Mouse (Mus musculus) c-Kit-negative CD71-positive TER-119-positive erythroid progenitor cells, embryonic 14.5 days (primary cell): ENCODE results near the gene Hlcs.

ENCODE experiments used
- DNase-seq: peaks from one replicate; pipeline ENCODE4 v3.0.0-alpha.2; 2013; ENCODE audit warnings: low read depth, low spot score

Gene Hlcs

DNA sequence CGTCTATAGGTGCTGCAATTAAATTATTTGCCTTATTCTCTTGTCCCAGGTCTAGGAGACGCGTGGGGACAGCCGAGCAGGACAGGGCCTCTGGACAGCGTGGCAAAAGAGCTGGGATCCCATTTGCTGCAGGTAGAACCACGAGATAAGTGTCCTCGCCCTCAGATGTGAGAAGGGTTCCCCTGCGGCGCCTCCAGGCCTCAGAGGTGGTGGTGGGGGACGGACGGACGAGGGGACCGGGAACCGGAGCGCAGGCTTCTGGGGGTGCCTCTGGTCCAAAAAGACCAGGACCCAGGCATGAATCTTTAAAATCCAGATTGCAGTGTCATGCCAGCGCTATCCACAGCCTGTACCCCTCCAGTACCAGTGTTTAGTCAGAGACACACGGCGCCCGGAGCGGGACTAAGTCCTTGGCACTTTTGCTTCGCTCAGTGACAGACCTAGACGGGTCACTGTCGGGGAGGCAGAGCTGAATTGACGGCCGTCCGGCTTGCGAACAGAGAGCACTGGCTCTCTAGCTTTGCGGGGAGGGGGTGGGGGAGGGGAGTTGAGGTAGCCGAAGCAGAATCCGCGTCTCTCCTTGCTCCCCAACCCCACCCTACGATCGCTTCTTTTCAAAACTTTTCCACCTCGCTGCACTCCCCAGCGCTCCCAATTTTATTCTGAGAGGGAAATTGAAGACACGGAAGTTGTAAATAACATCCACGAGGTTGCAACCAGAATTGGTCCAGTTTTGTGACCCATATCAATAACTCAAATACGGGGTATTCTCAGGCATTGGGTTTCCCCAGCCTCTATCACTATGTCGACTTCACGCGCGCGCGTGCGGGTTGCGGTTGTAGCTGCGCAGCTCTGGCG is 218.9 kb downstream of the Hlcs start:
- DNase-seq: no peak

DNA sequence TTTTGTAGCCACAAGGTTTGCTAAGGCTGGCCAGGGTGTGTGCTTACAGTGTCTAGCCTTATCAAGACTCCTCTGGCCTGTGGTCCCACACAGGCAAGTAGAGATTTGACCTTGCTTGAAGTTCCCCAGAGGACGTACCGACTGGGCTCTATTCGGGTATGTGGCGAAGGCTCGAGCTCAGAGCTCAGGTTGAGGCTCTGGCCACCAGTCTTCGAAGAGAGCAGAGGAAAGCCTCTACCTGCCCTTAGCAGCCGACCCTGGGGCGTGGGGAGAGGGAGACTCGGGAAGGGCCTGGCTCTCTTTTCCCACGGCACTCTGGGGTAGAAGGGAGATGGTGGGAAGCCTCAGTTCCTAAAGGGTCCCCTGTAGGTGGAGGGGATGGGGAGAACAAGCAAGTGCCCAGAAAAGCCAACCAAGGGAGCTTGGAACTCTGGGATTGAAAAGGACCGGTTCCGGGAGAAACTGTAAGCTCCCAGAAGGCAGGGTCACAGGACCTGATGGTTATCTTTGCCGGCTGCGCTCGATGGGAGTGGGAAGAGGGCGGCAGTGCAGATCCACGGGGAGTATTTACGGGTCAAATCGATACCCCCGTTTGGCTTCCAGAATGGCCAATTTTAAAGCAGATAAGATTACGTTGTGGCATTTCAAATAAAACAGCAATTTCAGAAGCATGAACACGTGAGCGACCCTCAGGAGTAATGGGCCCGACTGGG is 220.1 kb downstream of the Hlcs start:
- DNase-seq: no peak

DNA sequence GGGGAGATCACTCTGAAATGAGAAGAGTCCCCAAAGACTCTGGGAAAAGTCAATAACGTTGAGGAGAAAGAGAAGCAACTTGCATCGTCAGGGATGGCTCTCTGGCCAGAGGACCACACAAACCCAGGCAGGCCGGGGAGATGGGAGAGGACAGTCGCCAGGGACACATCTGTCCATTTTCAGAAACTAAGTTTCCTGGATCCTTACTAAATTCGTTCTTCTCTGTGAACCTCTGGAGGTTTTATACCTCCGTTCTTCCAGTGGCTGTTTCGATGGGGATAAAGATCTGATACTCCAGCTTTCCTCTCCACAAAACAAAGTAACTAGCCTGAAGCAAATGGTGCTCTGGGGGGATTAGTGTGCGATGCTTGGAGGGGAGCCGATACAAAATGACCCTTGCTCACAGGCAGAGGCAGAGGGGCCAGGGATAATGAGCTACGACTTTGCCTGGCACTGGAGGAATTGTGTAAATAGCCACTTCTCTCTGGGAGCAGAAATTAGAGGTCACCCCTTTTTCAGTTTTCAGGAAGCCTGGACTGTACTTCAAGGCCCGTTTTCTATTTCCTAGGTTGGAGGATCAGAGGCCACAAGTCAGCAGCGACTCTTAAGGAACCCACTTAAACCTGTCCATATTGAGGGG is 220.7 kb downstream of the Hlcs start:
- no peak for DNase-seq

DNA sequence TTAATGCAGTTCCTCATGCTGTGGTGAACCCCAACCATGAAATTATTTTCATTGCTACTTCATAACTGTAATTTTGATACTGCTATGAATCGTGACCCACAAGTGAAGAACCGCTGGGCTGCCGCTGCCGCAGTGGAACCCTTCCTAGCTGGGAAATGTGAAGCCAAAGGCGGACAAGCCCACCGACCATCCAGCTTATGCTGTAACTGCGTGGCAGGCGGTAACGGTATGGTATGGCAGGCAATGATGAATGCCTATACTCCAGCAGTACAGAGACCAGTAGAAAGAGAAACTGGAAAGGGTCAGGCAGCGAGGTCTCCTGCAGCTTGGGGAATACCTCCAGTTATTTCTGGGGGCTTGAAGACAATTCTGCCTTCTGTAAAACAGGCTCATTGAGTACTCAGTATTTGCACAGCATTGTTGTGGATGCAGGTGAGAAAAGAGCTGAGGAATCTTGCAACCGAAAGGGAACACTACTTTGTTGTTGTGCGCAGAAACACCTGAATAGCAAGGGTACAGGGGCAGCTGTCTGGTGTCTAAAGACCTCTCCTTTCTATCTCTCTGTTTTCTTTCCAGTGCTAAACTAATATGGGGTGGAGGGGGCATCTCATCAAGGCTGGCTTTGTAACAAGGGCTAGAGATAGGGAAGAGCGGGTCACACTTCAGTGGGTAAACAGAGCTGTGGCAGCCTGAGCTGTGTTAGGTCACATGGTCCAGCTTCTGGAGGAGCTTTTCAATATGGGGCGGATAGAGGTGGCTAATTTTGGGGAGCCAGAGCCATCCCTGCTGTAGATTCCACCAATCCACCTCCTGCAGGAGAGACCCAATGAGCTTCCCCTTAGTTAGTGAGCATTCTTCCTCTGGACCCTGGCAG is 224.3 kb downstream of the Hlcs start:
- DNase-seq: no peak

DNA sequence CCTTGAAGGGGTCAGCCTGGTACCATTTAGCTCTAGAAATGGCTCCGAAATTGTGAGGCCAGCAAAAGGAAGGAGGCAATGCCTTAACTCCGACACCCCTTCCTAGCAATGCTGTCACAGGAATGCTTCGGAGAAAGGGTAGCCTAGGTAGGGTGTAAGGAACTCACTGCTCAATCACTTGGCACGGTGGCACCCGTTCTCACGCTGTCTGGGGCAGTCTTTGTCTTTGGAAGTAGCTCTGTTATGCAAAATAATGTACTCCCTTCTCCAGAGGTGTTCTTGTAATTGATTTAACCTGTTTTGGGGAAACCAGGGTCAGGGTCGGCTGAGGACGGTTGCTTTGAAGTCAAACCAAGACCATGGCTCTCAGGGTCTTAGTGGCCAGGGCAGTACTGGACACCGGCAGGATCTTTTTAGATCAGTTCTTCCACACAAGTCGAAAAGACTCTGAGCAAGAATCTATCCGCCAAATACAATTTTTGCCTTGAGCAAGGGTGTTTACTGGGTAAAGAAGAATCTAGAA is 225.1 kb downstream of the Hlcs start:
- no peak for DNase-seq

DNA sequence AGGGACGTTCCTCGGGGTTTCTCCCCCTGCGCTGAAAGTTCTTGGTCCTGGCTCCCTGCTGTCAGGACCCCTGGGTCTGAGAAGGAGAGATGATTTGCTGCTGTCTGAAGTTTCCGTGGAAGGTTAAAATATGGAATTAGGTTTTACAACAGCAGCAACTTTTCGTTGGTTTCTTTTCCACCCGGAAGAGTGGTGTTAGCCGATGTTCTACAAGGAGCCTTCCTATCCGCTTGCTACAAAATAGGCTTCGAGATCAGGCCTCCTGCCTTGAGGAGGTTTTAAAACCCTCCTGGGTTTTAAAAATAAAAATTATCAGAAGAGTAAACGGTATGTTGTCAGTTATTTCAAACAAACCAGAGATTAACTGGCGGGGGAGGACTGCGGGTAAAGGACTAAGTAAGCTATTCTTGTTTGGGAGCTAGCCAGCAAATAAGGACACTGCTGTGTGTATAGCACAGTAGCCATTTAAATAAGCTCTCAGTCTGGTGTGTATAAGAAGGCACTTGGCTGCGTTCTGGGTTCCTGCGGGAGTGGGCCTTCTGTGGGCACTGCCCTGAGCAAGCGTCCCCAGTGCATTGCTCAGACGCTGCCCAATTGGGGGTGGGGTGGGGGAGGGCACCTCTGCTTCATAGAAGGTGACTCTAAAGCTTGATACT is 225.7 kb downstream of the Hlcs start:
- no peak for DNase-seq

DNA sequence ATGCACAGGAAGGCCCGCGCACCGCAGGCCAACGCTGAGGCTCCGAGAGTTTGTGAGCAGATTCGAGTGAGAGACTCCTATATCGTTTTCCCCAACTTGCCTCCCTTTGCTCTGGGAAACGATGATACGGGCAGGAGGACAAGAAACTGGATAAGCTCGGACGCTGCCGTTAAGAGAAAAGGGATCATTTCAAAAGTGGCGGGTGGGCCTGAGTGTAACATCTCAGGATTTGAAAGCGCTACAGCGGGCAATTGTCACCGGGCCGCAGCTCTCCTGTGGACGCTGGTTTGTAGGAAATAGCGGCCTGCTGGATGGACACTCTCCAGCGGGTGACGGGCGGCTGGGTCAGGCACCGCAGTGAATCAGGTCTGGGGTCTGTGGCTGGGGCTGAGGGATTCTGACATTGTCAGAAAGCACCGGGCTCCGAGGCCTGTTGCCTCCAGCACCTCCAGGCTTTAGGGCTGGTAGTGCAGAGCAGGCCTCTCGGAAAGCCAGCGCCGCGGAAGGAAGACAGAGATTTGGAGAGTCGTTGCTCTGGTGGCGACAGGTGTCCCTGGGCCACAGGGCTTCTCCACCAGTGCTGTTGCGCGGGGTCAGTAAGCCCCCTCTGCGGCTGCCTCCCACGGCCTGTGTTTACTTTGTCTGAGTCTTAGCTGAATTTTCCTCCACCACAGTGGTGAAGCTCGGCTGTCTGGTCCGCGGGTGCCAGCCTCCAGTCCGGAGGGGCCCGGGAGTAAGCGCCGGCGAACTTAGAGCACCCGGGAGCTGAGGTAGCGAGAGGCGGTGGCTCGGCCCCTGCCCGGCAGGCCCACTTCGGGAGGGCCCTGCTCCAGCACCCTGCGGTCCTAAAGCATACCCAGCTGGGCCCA is 226.4 kb downstream of the Hlcs start:
- DNase-seq: no peak

DNA sequence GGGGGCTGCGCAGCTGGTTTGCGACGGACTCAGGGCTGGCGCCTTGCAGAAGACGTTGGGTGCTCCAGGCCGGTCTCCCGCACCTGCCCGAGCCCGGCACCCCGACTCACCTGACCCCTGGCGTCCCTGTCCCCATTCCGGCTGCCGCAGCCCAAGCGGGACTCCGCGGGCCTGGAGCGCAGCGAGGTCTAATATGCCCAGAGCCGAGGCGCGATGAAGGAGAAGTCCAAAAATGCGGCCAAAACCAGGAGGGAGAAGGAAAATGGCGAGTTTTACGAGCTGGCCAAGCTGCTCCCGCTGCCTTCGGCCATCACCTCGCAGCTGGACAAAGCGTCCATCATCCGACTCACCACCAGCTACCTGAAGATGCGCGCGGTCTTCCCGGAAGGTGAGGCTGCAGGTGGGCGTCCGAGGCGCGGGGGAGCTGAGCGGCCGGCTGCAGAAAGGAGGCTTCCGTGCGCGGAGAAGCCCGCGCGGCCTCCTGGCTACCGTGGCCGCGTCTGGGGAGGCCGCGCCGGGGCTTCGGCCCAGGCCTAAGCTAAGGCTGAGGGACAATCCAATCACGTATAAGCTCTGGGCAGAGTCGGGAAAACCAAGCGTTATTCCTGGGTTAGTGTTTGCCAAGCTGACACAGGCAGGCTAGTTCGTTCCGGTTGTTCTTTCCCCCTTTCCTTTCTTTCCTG is 227.6 kb downstream of the Hlcs start:
- DNase-seq: no peak

DNA sequence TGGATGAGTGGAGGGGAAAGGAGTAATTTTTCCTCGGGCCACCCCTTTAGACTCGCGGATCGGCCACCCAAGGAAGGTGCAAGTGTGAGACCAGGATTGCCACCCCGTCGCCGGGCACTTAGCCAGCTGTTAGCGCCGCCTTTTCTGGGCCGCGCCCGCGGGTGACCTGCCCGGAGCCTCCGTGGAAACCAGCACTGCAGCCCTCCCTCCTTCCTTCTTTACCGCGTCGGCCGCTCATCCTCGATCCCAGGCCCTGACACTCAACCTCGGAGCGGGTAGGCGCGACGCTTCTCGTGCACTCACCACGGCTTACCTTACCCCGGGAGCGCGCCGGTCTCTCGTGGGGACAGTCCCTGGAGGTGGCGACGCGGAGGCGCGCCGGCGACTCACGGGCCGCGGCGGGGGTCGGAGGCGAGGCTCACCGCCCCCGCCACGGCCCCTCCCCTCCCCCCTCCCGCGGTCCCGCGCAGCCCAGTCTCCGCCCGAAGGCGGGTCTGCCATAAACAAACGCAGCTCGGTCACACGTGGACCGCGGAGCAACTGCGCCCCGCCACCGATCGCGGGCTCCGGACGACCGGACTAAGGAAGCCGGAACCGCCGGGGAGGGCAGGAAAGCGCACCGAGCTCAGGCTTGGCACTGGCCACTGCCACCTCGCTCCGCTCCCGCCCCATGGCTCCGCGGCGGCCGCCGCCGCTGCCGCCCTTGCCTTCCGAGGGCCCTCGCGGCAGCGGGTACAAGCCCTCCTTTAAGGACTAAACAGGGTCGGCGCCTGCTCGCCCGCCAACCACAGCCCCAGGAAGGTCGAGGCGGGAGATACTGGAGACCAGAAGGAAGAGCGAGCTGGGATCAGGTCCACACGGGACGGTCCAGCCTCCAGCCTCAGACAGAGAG is 228.4 kb downstream of the Hlcs start, which contains the start of gene Sim2:
Gene Sim2 (plus strand): TSS at position 221 of the 892 bp plus-strand sequence.
- no peak for DNase-seq

DNA sequence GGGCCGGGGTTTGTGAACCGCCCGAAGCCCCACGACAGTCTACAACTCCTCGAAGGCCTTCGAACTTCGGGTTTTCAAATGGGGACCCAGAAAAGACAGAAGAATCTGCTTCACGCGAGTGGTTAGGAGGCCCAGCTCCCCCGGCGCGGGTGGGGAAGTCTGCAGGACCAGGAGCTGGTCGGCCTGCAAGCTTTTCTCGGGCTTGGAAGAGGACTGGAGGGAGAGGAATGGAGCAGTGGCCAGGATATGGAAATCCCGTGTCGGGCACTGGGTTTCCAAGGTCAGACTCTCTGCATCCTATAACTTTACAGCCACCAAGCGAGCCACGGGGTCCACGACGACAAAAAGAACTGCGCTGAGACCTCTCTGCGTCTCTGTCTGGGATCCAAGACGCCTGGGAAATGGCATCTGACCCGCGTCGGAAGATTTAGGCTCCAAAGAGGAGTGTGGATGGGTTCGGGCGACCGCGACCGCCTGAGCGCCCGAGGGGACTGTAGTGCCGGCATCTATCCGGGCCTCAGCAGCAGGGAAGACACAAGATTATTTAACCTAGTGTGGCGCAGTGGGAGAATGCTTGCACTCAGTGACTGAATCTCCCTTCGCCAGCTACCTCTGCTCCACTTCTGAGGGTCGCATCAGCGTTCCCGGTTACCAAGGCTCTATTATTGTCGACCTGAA is 229.4 kb downstream of the Hlcs start:
- no peak for DNase-seq

DNA sequence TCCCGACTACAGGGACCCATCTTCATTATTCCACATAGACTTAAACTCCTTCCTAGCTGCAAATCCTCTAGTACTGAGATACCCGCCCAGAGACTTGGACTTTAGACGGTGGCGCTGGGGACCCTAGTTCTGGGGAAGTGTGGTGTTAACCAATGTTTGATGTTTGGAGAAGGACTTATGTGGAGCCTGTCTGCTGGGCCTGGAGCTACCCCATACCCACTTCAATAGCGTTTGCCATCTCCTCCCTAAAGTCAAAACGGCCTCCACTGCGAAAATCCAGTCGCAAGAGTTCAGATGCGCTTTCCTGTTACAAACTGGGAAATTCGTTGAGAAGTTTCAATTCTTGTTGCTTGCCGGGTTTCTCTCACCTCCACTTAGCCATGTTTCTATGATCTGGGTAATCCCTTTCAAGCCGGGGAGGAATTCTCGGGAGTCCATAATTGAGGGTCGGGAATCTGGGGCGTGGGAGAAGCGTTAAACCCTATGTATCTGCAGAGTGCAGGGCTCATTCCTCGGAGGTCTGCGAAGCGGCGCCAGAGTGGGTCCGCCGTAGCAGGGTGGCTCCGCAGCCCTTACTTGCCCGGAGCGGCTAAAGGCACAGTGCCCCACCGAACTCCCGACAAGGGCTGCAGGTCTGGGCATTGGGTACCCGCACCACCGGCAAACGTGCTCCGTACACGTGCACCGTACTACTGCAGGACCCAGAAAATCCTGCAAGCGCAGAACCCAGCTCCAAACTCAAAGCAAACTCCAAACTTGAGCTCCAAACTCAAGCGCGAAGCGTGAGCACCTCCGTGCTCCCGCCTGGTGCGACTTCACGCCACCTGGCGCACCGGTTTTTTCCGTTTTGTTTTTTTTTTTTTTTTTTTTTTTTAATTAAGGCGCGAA is 230.2 kb downstream of the Hlcs start:
- no peak for DNase-seq

DNA sequence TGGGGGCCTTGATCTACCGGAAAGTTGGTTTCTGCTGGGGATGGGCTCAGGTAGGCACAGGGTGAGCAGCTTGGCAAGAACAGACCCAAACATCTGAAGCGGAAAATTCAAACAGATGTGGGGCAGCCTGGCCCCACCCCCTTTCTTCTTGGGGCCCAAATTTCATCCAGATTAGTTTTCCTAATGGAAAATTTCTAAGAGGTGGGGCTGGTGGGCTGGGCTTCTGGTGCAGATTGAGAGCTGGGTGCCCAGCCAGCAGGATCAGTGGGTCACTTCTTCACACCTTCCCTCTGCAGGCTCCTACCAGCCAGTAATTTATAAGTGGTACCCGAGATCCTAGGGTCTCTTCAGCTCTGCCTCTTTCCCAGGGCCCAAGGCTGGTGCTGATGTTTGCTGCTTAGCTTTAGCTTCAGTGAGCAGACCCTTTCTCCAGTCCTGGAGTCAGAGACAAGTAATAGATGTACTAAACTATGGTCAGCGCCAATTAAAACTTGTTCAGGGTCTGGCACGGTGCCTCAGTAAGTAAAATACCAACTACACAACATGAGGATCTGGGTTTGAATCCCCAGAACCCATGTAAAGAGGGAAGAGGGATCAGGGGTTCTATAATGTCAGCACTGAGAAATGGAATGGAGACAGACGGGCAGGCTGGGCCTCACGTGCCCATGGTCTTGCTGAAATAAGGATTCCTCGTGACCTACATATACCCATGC is 231.2 kb downstream of the Hlcs start:
- DNase-seq: no peak

DNA sequence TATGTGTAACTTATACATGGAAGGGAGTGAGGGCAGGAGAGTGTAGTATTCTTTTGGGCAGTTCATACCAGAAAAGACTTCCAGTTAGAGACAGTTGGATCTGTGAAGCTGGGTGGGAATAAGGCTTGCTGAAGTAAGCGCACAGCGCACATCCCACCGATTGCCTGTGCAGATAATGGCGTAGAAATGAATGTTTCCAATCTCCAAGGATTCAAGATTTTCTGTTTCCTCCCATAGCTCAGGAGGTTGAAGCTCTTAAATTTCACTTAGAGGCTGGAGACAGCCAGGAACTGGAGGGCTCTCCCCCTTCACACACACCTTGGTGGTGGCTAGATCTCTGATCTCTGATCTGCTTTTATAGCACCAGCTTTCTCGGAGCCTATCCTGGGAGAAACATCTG is 231.8 kb downstream of the Hlcs start:
- no peak for DNase-seq

DNA sequence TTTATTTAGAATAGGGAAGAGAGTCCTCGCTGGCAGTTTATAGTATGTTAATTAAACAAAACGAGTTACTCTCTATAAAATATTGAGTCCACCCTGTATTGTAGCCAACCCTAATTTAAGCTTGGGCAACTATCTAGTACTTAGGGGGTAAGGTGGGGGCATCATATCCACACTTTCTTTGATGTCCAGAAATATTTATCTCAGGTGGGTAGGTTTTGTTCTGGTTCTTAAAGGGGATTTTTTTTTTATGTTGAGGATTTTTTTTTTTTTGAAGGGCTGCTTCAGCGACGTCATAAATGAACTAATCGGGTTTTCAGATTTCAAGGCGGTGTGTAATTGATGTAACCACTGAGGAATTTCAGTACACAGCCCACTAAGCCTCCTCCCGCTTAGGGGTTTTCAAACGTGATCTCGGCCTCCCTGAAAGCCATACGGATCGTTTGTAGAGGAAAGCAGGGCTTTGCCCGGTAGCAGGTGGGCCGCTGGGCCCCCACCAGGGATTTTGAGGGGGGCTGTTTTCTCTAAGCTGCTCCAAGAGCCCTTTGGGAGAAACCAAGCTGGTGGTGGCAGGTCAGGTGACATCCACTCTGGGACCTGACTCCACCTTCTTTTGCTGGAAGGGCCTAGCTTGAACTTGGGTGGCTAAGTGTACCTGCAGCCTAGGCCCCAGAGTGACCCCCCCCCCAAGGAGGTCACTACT is 233.4 kb downstream of the Hlcs start:
- no peak for DNase-seq
